Mouse (Mus musculus) stomach, postnatal 0 days (tissue): Measurements from ENCODE around the gene 1700012B09Rik.

Experiments used
- CTCF ChIP-seq: IDR thresholded peaks from 2 replicates; pipeline ENCODE4 v1.5.1; 2016; ENCODE audit warnings: antibody characterized with exemption, low read depth, mild to moderate bottlenecking, moderate library complexity
- EP300 ChIP-seq: optimal IDR thresholded peaks from 2 replicates; pipeline ENCODE3; 2016; ENCODE audit warnings: antibody characterized with exemption

DNA sequence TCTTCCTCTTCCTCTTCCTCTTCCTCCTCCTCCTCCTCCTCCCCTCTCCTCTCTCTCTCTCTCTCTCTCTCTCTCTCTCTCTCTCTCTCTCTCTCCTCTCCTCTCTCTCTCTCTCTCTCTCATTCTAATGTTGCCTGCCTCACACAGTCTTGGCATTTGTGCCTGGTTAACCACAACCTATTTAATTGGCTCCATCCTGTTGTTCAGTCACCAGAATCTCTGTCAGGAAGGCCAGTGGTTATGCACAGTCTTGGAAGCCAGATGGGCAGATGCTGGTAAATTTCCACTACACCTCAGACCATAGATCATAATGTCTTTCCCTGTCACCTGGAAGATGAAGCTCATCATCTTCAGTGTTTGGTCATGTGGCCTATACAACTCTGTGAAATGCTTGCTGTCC lies 11.6 kb downstream of the 1700012B09Rik start:
- TF ChIP-seq CTCF, result no peak
- no peak for TF ChIP-seq EP300
